Mouse (Mus musculus): ENCODE results near the gene Gm10447. TPM values are rescaled to one million over a fixed set of nuclear protein-coding genes. Genes with fewer than 3 reads are reported as not detected.

Gene Gm10447
- not detected for polyA plus RNA-seq (2014; fragmentation: Illumina TruSeq; extraction: RNeasy Lipid Tissue Mini Kit (QIAGEN cat#74804); ENCODE audit: insufficient read depth, low read depth, low replicate concordance)

GRCm38 (mm10) chr11:53456474-53457371 is at the start of gene Gm10447, which contains the start of gene Shroom1:
TSS of gene Gm10447 (minus strand) at chr11:53457110.
TSS of gene Shroom1 (plus strand) at chr11:53457205.

DNA sequence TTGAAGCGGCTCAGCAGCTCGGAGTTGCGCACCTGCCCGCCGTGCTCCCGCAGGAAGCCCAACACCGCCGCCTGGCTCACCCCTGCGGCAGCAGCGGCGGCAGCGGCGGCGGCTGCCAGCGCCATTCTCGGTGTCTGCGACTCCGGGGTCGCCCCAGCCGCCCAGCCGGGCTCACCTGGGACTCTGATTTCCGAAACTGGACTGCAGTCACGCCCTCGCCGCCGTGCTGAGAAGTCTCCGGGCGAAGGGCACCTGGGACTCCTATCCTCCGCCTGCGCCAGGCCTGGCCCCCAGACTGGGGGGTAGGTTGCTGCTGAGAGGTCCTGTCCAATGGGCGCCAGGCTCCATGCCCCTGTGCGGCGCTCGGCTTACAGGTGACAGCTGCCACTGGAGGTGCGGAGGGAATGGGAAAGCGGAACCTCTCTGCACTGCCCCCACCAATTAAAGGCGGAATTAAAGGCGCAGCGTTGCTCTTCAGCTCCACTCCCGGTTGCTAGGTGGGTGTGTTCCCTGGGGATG is 22.9 kb upstream of the Gm10447 start, which contains the start of the genes Gm9945 and Sowaha:
Gene Gm9945 (plus strand): TSS at position 384 of the 519 bp plus-strand sequence.
Gene Sowaha (minus strand): TSS at position 492 of the 519 bp plus-strand sequence.

GRCm38 (mm10) chr11:53469968-53470695 is 13.2 kb upstream of the Gm10447 start, which contains the start of gene Gm9837:
TSS of gene Gm9837 (minus strand) at chr11:53470479.

DNA sequence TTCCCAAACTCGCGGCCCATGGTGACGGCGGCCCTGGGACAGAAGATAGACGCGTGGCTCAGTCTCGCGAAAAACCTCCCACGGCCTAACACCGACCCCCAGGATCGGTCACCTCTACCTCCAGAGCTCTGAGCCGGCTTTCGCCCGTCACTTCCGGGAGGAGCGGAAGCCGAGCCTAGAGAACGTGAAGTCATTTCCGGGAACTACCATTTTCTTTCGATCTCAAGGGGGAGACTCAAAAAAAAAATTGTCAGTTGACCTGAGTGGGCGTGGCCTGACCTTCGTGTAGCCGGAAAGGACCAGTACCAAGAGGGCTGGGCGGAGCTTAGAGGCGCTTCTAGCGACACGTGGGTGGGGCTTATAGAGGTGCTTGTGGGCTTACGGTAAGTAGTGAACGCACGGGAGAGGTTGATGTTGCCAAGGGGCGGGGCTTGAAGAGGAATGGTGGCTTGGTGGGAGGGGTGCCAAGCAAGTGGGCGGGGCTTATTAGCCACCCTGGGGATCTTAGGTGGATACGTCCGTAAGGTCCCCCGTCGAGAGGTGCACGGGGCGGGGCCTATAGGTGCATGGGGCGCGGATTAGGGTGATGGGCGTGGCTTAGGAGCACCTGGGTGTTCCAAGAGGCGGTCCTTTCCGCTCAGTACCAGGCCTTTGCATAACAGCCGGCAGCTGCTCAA is 26.1 kb downstream of the Gm10447 start, which contains the start of the genes Uqcrq and Gdf9:
Gene Uqcrq (minus strand): TSS at position 162 of the 677 bp plus-strand sequence.
Gene Gdf9 (plus strand): TSS at position 354 of the 677 bp plus-strand sequence.

GRCm38 (mm10) chr11:53423036-53423435 is 33.9 kb downstream of the Gm10447 start, which contains the start of gene Leap2:
TSS of gene Leap2 (minus strand) at chr11:53423170.

Other genes with a start within 250 kb of the Gm10447 start
- 51.9 TPM for gene Hspa4, start 156.7 kb downstream of the Gm10447 start, polyA plus RNA-seq (2014; fragmentation: Illumina TruSeq; extraction: RNeasy Lipid Tissue Mini Kit (QIAGEN cat#74804); ENCODE audit: insufficient read depth, low read depth, low replicate concordance)
- gene Zcchc10, start 132.4 kb downstream of the Gm10447 start, polyA plus RNA-seq (2014; fragmentation: Illumina TruSeq; extraction: RNeasy Lipid Tissue Mini Kit (QIAGEN cat#74804); ENCODE audit: insufficient read depth, low read depth, low replicate concordance) = 13.2 TPM
- gene Aff4, start 106.3 kb downstream of the Gm10447 start, polyA plus RNA-seq (2014; fragmentation: Illumina TruSeq; extraction: RNeasy Lipid Tissue Mini Kit (QIAGEN cat#74804); ENCODE audit: insufficient read depth, low read depth, low replicate concordance) = 12.3 TPM
- not detected for gene Leap2, start 33.9 kb downstream of the Gm10447 start, polyA plus RNA-seq (2014; fragmentation: Illumina TruSeq; extraction: RNeasy Lipid Tissue Mini Kit (QIAGEN cat#74804); ENCODE audit: insufficient read depth, low read depth, low replicate concordance)
- gene Uqcrq, start 26.3 kb downstream of the Gm10447 start, polyA plus RNA-seq (2014; fragmentation: Illumina TruSeq; extraction: RNeasy Lipid Tissue Mini Kit (QIAGEN cat#74804); ENCODE audit: insufficient read depth, low read depth, low replicate concordance) = 315 TPM
- 1.0 TPM for gene Gdf9, start 26.1 kb downstream of the Gm10447 start, polyA plus RNA-seq (2014; fragmentation: Illumina TruSeq; extraction: RNeasy Lipid Tissue Mini Kit (QIAGEN cat#74804); ENCODE audit: insufficient read depth, low read depth, low replicate concordance)
- gene Shroom1, start 95 bp upstream of the Gm10447 start, polyA plus RNA-seq (2014; fragmentation: Illumina TruSeq; extraction: RNeasy Lipid Tissue Mini Kit (QIAGEN cat#74804); ENCODE audit: insufficient read depth, low read depth, low replicate concordance) = 0.87 TPM
- gene Gm9837, start 13.4 kb upstream of the Gm10447 start, polyA plus RNA-seq (2014; fragmentation: Illumina TruSeq; extraction: RNeasy Lipid Tissue Mini Kit (QIAGEN cat#74804); ENCODE audit: insufficient read depth, low read depth, low replicate concordance) = not detected
- gene Gm9945, start 23.1 kb upstream of the Gm10447 start, polyA plus RNA-seq (2014; fragmentation: Illumina TruSeq; extraction: RNeasy Lipid Tissue Mini Kit (QIAGEN cat#74804); ENCODE audit: insufficient read depth, low read depth, low replicate concordance) = not detected
- 0.29 TPM for gene Sowaha, start 23.2 kb upstream of the Gm10447 start, polyA plus RNA-seq (2014; fragmentation: Illumina TruSeq; extraction: RNeasy Lipid Tissue Mini Kit (QIAGEN cat#74804); ENCODE audit: insufficient read depth, low read depth, low replicate concordance)
- 21.4 TPM for gene Sept8, start 62.1 kb upstream of the Gm10447 start, polyA plus RNA-seq (2014; fragmentation: Illumina TruSeq; extraction: RNeasy Lipid Tissue Mini Kit (QIAGEN cat#74804); ENCODE audit: insufficient read depth, low read depth, low replicate concordance)
- gene Kif3a, start 110.3 kb upstream of the Gm10447 start, polyA plus RNA-seq (2014; fragmentation: Illumina TruSeq; extraction: RNeasy Lipid Tissue Mini Kit (QIAGEN cat#74804); ENCODE audit: insufficient read depth, low read depth, low replicate concordance) = 6.5 TPM
- not detected for gene Il4, start 161.6 kb upstream of the Gm10447 start, polyA plus RNA-seq (2014; fragmentation: Illumina TruSeq; extraction: RNeasy Lipid Tissue Mini Kit (QIAGEN cat#74804); ENCODE audit: insufficient read depth, low read depth, low replicate concordance)
- not detected for gene Il13, start 177.6 kb upstream of the Gm10447 start, polyA plus RNA-seq (2014; fragmentation: Illumina TruSeq; extraction: RNeasy Lipid Tissue Mini Kit (QIAGEN cat#74804); ENCODE audit: insufficient read depth, low read depth, low replicate concordance)